Mouse (Mus musculus) myocyte (in vitro differentiated cells): Measurements from ENCODE around the gene Slc1a1.

Experiments
- POLR2A ChIP-seq: IDR thresholded peaks from one replicate; pipeline ENCODE4 v1.6.1; 2011; ENCODE audit warnings: low read depth, mild to moderate bottlenecking, control low read depth, moderate library complexity; ENCODE audit not compliant: insufficient read length
- USF1 ChIP-seq: IDR thresholded peaks from one replicate; pipeline ENCODE4 v1.6.1; 2011; ENCODE audit warnings: low read depth, mild to moderate bottlenecking, control low read depth, moderate library complexity

DNA sequence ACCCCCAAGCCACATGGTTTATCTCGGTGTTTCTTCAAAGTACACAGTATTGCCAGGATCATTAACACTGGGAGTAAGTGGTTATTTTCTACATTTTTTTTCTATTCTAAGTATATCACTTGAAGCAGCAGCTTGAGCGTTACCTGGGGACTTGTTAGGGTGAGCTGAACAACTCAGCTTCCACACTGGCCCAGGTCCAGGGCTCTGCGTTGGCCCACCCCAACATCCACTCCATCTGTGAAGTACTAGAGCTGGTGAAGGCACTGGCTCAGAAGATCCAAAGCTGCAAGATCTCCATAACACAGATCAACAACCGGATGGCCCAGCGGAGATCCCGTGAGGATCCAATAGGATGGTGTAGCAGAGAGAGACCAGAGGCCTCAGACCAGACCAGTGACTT is 37.2 kb upstream of the Slc1a1 start:
- no peak for TF ChIP-seq POLR2A
- no peak for TF ChIP-seq USF1
